ENCODE assay signal across 8 mouse cellular contexts in the genomic region with DNA sequence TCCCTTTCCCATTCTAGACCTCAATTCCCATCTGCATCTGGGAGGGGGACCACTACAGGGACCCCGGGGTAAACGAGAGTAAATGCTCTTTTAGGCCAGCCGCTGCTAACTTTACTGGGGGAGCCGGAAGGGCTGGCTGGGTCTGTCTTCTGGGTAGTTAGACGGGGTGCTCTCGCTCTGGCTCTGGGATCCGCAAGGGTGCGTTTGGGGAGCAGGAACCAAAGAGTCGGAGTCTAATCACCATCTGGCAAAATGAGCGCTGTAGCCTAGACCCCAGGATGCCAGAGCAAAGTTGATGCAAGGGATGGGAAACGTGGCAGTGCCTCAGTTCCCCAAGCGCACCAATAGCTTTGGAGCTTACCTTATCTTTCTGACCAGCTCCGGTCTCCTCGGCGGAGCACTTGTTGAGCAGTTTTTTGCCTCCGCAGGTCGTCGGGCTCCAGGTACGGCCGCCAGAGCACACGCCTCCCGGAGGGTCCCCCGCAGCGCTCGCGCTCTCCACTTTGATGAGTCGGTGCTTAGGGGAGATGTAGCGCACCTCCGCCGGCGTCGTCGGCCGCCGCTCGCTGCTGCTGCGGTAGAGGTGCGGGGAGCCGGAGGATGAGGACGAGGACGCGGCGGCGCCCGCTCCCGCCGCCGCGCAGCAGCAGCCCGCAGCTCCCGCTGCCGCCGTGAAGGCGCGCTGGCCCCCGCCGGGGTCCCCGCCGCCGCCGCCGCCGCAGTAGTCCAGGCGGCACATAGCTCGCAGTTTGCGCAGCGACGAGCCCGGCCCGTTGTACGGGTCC. TPM values are rescaled to one million over a fixed set of nuclear protein-coding genes. Genes with fewer than 3 reads are reported as not detected.
DNase-seq lines count a peak whose midpoint lies in the region; ATAC-seq lines count a peak whose summit lies in the region.

No protein-coding gene starts in this region.

- under 1% methylated on average over 60 of the region's 71 CpGs for WGBS in neural tube, embryonic 11.5 days
- under 1% methylated on average over 52 of the region's 71 CpGs for WGBS in hindbrain, embryonic 11.5 days
- WGBS in liver, embryonic 13.5 days (ENCODE audit: insufficient replicate concordance), result under 1% methylated on average over 67 of the region's 71 CpGs
- under 1% methylated on average over 67 of the region's 71 CpGs for WGBS in stomach, embryonic 15.5 days

- peaks cover 11% of the 10 kb centered on the region for H3K4me1 ChIP-seq in neural tube, embryonic 11.5 days (ENCODE audit: control insufficient read depth, insufficient read depth, low read length)
- peaks cover 12% of the 10 kb centered on the region for H3K4me1 ChIP-seq in hindbrain, embryonic 11.5 days (replicated peaks; ENCODE audit: control insufficient read depth, insufficient read depth, low read length)
- H3K4me1 ChIP-seq in liver, embryonic 13.5 days (replicated peaks), result peaks cover 78% of the 10 kb centered on the region
- peaks cover 43% of the 10 kb centered on the region for H3K4me1 ChIP-seq in stomach, embryonic 15.5 days

- H3K9me3 ChIP-seq in neural tube, embryonic 11.5 days (ENCODE audit: control insufficient read depth, low read length), result no peaks in the 10 kb centered on the region
- no peaks in the 10 kb centered on the region for H3K9me3 ChIP-seq in hindbrain, embryonic 11.5 days (ENCODE audit: control insufficient read depth, low read length)
- H3K9me3 ChIP-seq in liver, embryonic 13.5 days (replicated peaks), result no peaks in the 10 kb centered on the region
- H3K9me3 ChIP-seq in stomach, embryonic 15.5 days, result no peaks in the 10 kb centered on the region

- H3K4me2 ChIP-seq in neural tube, embryonic 11.5 days (ENCODE audit: low read depth), result peak overlapping the region; percentile 94
- peak overlapping the region; percentile 97 for H3K4me2 ChIP-seq in hindbrain, embryonic 11.5 days (replicated peaks; ENCODE audit: low read depth, low read length)
- H3K4me2 ChIP-seq in liver, embryonic 13.5 days, result peak overlapping the region; percentile 100
- peak overlapping the region; percentile 99 for H3K4me2 ChIP-seq in stomach, embryonic 15.5 days

- no peak for DNase-seq in neural tube, embryonic 11.5 days (ENCODE audit: low spot score)
- no peak for DNase-seq in neural tube, embryonic 10.5 days (ENCODE audit: extremely low spot score, low spot score)
- DNase-seq in c-Kit-positive CD71-positive TER-119-positive erythroid progenitor cells, embryonic 14.5 days (ENCODE audit: low spot score), result peak; percentile 73
- DNase-seq in hindbrain, embryonic 11.5 days (ENCODE audit: low spot score), result no peak
- DNase-seq in liver, embryonic 13.5 days, result peak; percentile 65
- no peak for DNase-seq in layer of hippocampus, postnatal 36 days
- no peak for DNase-seq in adrenal gland, adult 2 months

- peak overlapping the region; percentile 67 for H3K4me3 ChIP-seq in neural tube, embryonic 11.5 days (ENCODE audit: low read depth, low read length)
- peak overlapping the region; percentile 74 for H3K4me3 ChIP-seq in hindbrain, embryonic 11.5 days (ENCODE audit: low read depth, low read length)
- H3K4me3 ChIP-seq in liver, embryonic 13.5 days (replicated peaks), result peak overlapping the region; percentile 95
- peak overlapping the region; percentile 75 for H3K4me3 ChIP-seq in stomach, embryonic 15.5 days (replicated peaks)

- peak overlapping the region; percentile 76 for H3K9ac ChIP-seq in neural tube, embryonic 11.5 days (ENCODE audit: low read length)
- H3K9ac ChIP-seq in hindbrain, embryonic 11.5 days (ENCODE audit: low read depth, low read length), result peak overlapping the region; percentile 75
- peak overlapping the region; percentile 97 for H3K9ac ChIP-seq in liver, embryonic 13.5 days
- peak overlapping the region; percentile 86 for H3K9ac ChIP-seq in stomach, embryonic 15.5 days

- no peak for ATAC-seq in neural tube, embryonic 11.5 days (ENCODE audit: insufficient read depth, low FRiP score, low TSS enrichment)
- no peak for ATAC-seq in hindbrain, embryonic 11.5 days (ENCODE audit: low FRiP score)
- ATAC-seq in liver, embryonic 13.5 days (ENCODE audit: low read depth), result peak; percentile 51
- no peak for ATAC-seq in stomach, embryonic 15.5 days (ENCODE audit: insufficient read depth, low FRiP score, low read depth)

- peaks cover 4% of the 10 kb centered on the region; the same call in 1 of the 2 replicates for H3K27me3 ChIP-seq in neural tube, embryonic 11.5 days (ENCODE audit: control insufficient read depth, insufficient read depth, low read length)
- peaks cover 8% of the 10 kb centered on the region; the same call in 1 of the 2 replicates for H3K27me3 ChIP-seq in hindbrain, embryonic 11.5 days (ENCODE audit: control insufficient read depth, insufficient read depth, low read length)
- peaks cover 5% of the 10 kb centered on the region for H3K27me3 ChIP-seq in liver, embryonic 13.5 days
- H3K27me3 ChIP-seq in stomach, embryonic 15.5 days (replicated peaks), result no peaks in the 10 kb centered on the region

- H3K36me3 ChIP-seq in neural tube, embryonic 11.5 days (ENCODE audit: control insufficient read depth, insufficient read depth, low read length), result no peaks in the 10 kb centered on the region
- no peaks in the 10 kb centered on the region for H3K36me3 ChIP-seq in hindbrain, embryonic 11.5 days (ENCODE audit: control insufficient read depth, insufficient read depth, low read length)
- peaks cover 21% of the 10 kb centered on the region for H3K36me3 ChIP-seq in liver, embryonic 13.5 days
- H3K36me3 ChIP-seq in stomach, embryonic 15.5 days, result peaks cover 2% of the 10 kb centered on the region; the same call in 1 of the 2 replicates

- no peak overlapping the region for H3K27ac ChIP-seq in neural tube, embryonic 11.5 days (ENCODE audit: low read depth, low read length)
- peak overlapping the region; percentile 13; the same call in 1 of the 2 replicates for H3K27ac ChIP-seq in hindbrain, embryonic 11.5 days (ENCODE audit: low read depth, low read length)
- peak overlapping the region; percentile 92 for H3K27ac ChIP-seq in liver, embryonic 13.5 days
- H3K27ac ChIP-seq in stomach, embryonic 15.5 days, result peak overlapping the region; percentile 99

RNA-seq across cellular contexts. Expression of gene Shb, which starts 2.9 kb away (rescaled TPM):
- 6.1 and 7.5 TPM in 2 replicates for polyA plus RNA-seq in neural tube, embryonic 11.5 days (2014; fragmentation: Nextera tagmentation; extraction: Ambion mirVana)
- 4.2 and 6.2 TPM in 2 replicates for polyA plus RNA-seq in hindbrain, embryonic 11.5 days (2014; fragmentation: Nextera tagmentation; extraction: Ambion mirVana)
- polyA plus RNA-seq in liver, embryonic 13.5 days (2015; fragmentation: Nextera tagmentation; extraction: Ambion mirVana), result 2.3 and 3.0 TPM in 2 replicates
- 5.4 and 5.8 TPM in 2 replicates for polyA plus RNA-seq in stomach, embryonic 15.5 days (2015; fragmentation: Nextera tagmentation; extraction: Ambion mirVana)
- total RNA-seq in layer of hippocampus, postnatal 36 days (2021), result 10 to 100 TPM; 15.4 to 16.6 TPM
- 100 to 1,000 TPM in 1 of 2 experiments, 10 to 100 TPM in 1; 48.7 to 154 TPM for total RNA-seq in adrenal gland, adult 2 months (2021)
- polyA plus RNA-seq in adrenal gland, adult 2 months (2012; rRNA removed), result 71.0 and 106 TPM in 2 replicates

Comparison
In these comparisons a context has a peak if more than half of its experiments do, and no peak if none do; other contexts are left out.
1. DNase-seq: peak in c-Kit-positive CD71-positive TER-119-positive erythroid progenitor cells, embryonic 14.5 days (single experiment) and liver, embryonic 13.5 days (single experiment); none in neural tube, embryonic 11.5 days (single experiment), neural tube, embryonic 10.5 days (single experiment), hindbrain, embryonic 11.5 days (single experiment), layer of hippocampus, postnatal 36 days (0 of 2) and adrenal gland, adult 2 months (single experiment).
2. Peak in every context shown above with its lines, with median percentiles within 50 percentile points of each other: H3K4me2 ChIP-seq, H3K4me3 ChIP-seq and H3K9ac ChIP-seq.